23 mouse cellular contexts compared by ENCODE assay signal in genomic region chr5:47429217-47430172, GRCm38 (mm10).
DNase-seq lines count a peak whose midpoint lies in the region; ATAC-seq and TF ChIP-seq lines count a peak whose summit lies in the region.
"Had no signal": no experiment of that assay in that cellular context is flagged by ENCODE, and none has a peak within 500 bp of the region (broad histone marks: within the 10 kb centered on the region; RNA-seq: fewer than 3 reads in every experiment).

No protein-coding gene starts in this region.

- H3K4me3 ChIP-seq in kidney, postnatal 0 days (replicated peaks; ENCODE audit: low read depth, low read length): no peak overlapping the region
- H3K4me3 ChIP-seq in midbrain, embryonic 11.5 days (ENCODE audit: low read depth, low read length): no peak overlapping the region
- H3K4me3 ChIP-seq in midbrain, embryonic 16.5 days (ENCODE audit: low read depth, low read length): no peak overlapping the region
- H3K4me3 ChIP-seq: forebrain, embryonic 12.5 days; hindbrain, embryonic 13.5 days; left cerebral cortex, adult 2 months; liver, embryonic 13.5 days; megakaryocyte, embryonic 14.5 days; neural tube, embryonic 15.5 days had no signal

- H3K27ac ChIP-seq in kidney, postnatal 0 days: no peak overlapping the region
- H3K27ac ChIP-seq in midbrain, embryonic 11.5 days (ENCODE audit: low read depth, low read length): no peak overlapping the region
- H3K27ac ChIP-seq in midbrain, embryonic 16.5 days (ENCODE audit: low read length): no peak overlapping the region
- H3K27ac ChIP-seq: forebrain, embryonic 12.5 days; hindbrain, embryonic 13.5 days; left cerebral cortex, adult 2 months; liver, embryonic 13.5 days; neural tube, embryonic 15.5 days had no signal

- H3K9ac ChIP-seq in kidney, postnatal 0 days (ENCODE audit: low read depth, low read length): no peak overlapping the region
- no peak overlapping the region for H3K9ac ChIP-seq in midbrain, embryonic 11.5 days (ENCODE audit: low read length)
- H3K9ac ChIP-seq in midbrain, embryonic 16.5 days (ENCODE audit: low read depth, low read length): no peak overlapping the region
- H3K9ac ChIP-seq: forebrain, embryonic 12.5 days; hindbrain, embryonic 13.5 days; liver, embryonic 13.5 days; neural tube, embryonic 15.5 days had no signal

- no peaks in the 10 kb centered on the region for H3K27me3 ChIP-seq in kidney, postnatal 0 days (ENCODE audit: insufficient read depth, low read length)
- no peaks in the 10 kb centered on the region for H3K27me3 ChIP-seq in midbrain, embryonic 11.5 days (ENCODE audit: control insufficient read depth, insufficient read depth, low read length)
- no peaks in the 10 kb centered on the region for H3K27me3 ChIP-seq in midbrain, embryonic 16.5 days (ENCODE audit: control insufficient read depth, insufficient read depth, low read depth, low read length)
- H3K27me3 ChIP-seq: forebrain, embryonic 12.5 days; hindbrain, embryonic 13.5 days; liver, embryonic 13.5 days; megakaryocyte, embryonic 14.5 days; neural tube, embryonic 15.5 days had no signal

- H3K9me3 ChIP-seq in kidney, postnatal 0 days (replicated peaks; ENCODE audit: low read length): no peaks in the 10 kb centered on the region
- H3K9me3 ChIP-seq in midbrain, embryonic 11.5 days (ENCODE audit: control insufficient read depth, low read length): no peaks in the 10 kb centered on the region
- no peaks in the 10 kb centered on the region for H3K9me3 ChIP-seq in midbrain, embryonic 16.5 days (replicated peaks; ENCODE audit: control insufficient read depth, low read length, poor library complexity, severe bottlenecking)
- H3K9me3 ChIP-seq: forebrain, embryonic 12.5 days; hindbrain, embryonic 13.5 days; liver, embryonic 13.5 days; megakaryocyte, embryonic 14.5 days; neural tube, embryonic 15.5 days had no signal

- WGBS in kidney, postnatal 0 days: 17% methylated on average over 10 of the region's 10 CpGs
- WGBS in midbrain, embryonic 11.5 days: 72% methylated on average over 10 of the region's 10 CpGs
- WGBS in midbrain, embryonic 16.5 days: 72% methylated on average over 10 of the region's 10 CpGs

- no peak; the same call in 1 of the 2 replicates for ATAC-seq in kidney, postnatal 0 days (replicated peaks; ENCODE audit: low FRiP score, low read depth)
- no peak for ATAC-seq in midbrain, embryonic 11.5 days (ENCODE audit: low FRiP score)
- no peak for ATAC-seq in midbrain, embryonic 16.5 days
- ATAC-seq in hematopoietic stem cell, adult 5-6 weeks (replicated peaks in 1 of 2; ENCODE audit: insufficient read depth in 1 of 2, low FRiP score in 2 of 2, low TSS enrichment in 1 of 2, low read depth in 1 of 2, poor library complexity in 2 of 2, severe bottlenecking in 2 of 2): peak; percentile 68 to 88
- no peak for ATAC-seq in megakaryocyte-erythroid progenitor cell, adult 5-6 weeks (replicated peaks; ENCODE audit: low FRiP score, low TSS enrichment, poor library complexity, severe bottlenecking)
- ATAC-seq: activated CD4-positive, CD25-positive, alpha-beta regulatory T cell, adult 4 months had no signal

- H3K4me1 ChIP-seq in kidney, postnatal 0 days (replicated peaks; ENCODE audit: insufficient read depth, low read length): no peaks in the 10 kb centered on the region
- peaks cover 8% of the 10 kb centered on the region for H3K4me1 ChIP-seq in midbrain, embryonic 11.5 days (ENCODE audit: control insufficient read depth, insufficient read depth, low read length)
- H3K4me1 ChIP-seq in midbrain, embryonic 16.5 days (ENCODE audit: control insufficient read depth, insufficient read depth, low read length): no peaks in the 10 kb centered on the region
- H3K4me1 ChIP-seq: hindbrain, embryonic 13.5 days; liver, embryonic 13.5 days; megakaryocyte, embryonic 14.5 days; neural tube, embryonic 15.5 days had no signal

- peak; percentile 91 for DNase-seq in kidney, postnatal 0 days (ENCODE audit: low spot score)
- no peak for DNase-seq in kidney, postnatal 4 days
- DNase-seq in midbrain, embryonic 11.5 days (ENCODE audit: low spot score, missing footprints): peak; percentile 78
- no peak for DNase-seq in thymus, adult 18-20 months
- DNase-seq: adrenal gland, adult 8-10 months; cerebellum, adult 11-12 months; cerebellum, postnatal 14 days; gastrocnemius, postnatal 36 days; kidney, adult 11 months; liver, embryonic 13.5 days; lung, postnatal 14 days; right cerebral cortex, adult 18-20 months; right cerebral cortex, postnatal 4 days; thymus, postnatal 36 days had no signal

- H3K36me3 ChIP-seq in kidney, postnatal 0 days (ENCODE audit: insufficient read depth, low read length): no peaks in the 10 kb centered on the region
- H3K36me3 ChIP-seq in midbrain, embryonic 11.5 days (ENCODE audit: control insufficient read depth, insufficient read depth, low read length): no peaks in the 10 kb centered on the region
- H3K36me3 ChIP-seq in midbrain, embryonic 16.5 days (ENCODE audit: control insufficient read depth, insufficient read depth, low read length): no peaks in the 10 kb centered on the region
- H3K36me3 ChIP-seq: forebrain, embryonic 12.5 days; hindbrain, embryonic 13.5 days; liver, embryonic 13.5 days; neural tube, embryonic 15.5 days had no signal

- TF ChIP-seq CTCF in kidney, postnatal 0 days (IDR thresholded peaks at IDR 0.05; ENCODE audit: low read depth): no peak

- no peak overlapping the region for H3K4me2 ChIP-seq in kidney, postnatal 0 days (ENCODE audit: low read length)
- H3K4me2 ChIP-seq in midbrain, embryonic 11.5 days: no peak overlapping the region
- H3K4me2 ChIP-seq in midbrain, embryonic 16.5 days (ENCODE audit: low read length): no peak overlapping the region
- H3K4me2 ChIP-seq: forebrain, embryonic 12.5 days; hindbrain, embryonic 13.5 days; liver, embryonic 13.5 days; neural tube, embryonic 15.5 days had no signal

Comparison
In these comparisons a context has a peak if more than half of its experiments do, and no peak if none do; other contexts are left out.
1. DNase-seq: peak in kidney, postnatal 0 days (single experiment) and midbrain, embryonic 11.5 days (single experiment); none in kidney, postnatal 4 days (0 of 2) and thymus, adult 18-20 months (0 of 2).
2. ATAC-seq: peak in hematopoietic stem cell, adult 5-6 weeks (2 of 2); none in kidney, postnatal 0 days (single experiment), midbrain, embryonic 11.5 days (single experiment), midbrain, embryonic 16.5 days (single experiment) and megakaryocyte-erythroid progenitor cell, adult 5-6 weeks (single experiment).